Mouse (Mus musculus) hindbrain, embryonic 13.5 days (tissue): ENCODE measurements at regions not wholly inside any gene's neighbourhood (a gene's known extent, or its start where the extent isn't known, plus 50 kb on each side); places are given as distances from the start of the nearest gene placed in this dataset.

Experiments
- ATAC-seq: fragments of 200-750 bp; cut with Nextera tagmentation; 2 replicates; pipeline ENCODE4 v1.8.0; 2017; ENCODE audit warnings: moderate TSS enrichment; ENCODE audit not compliant: low FRiP score
- H3K27ac ChIP-seq: fragments of 300-500 bp; sonication (generic); 2 replicates; pipeline ENCODE4 v1.5.1; 2015; ENCODE audit warnings: inconsistent platforms, mild to moderate bottlenecking, moderate library complexity
- H3K27me3 ChIP-seq: fragments of 300-500 bp; sonication (generic); 2 replicates; pipeline ENCODE4 v1.6.1; 2015; ENCODE audit warnings: mild to moderate bottlenecking, inconsistent platforms
- H3K36me3 ChIP-seq: fragments of 300-500 bp; sonication (generic); 2 replicates; pipeline ENCODE4 v1.6.1; 2015; ENCODE audit warnings: mild to moderate bottlenecking, inconsistent platforms
- H3K4me1 ChIP-seq: fragments of 300-500 bp; sonication (generic); replicated peaks from 2 replicates; pipeline ENCODE4 v1.6.1; 2015; ENCODE audit warnings: inconsistent platforms
- H3K4me2 ChIP-seq: fragments of 300-500 bp; sonication (generic); 2 replicates; pipeline ENCODE4 v1.6.1; 2015; ENCODE audit warnings: inconsistent platforms, mild to moderate bottlenecking, moderate library complexity
- H3K4me3 ChIP-seq: fragments of 300-500 bp; sonication (generic); 2 replicates; pipeline ENCODE4 v1.5.1; 2015; ENCODE audit warnings: mild to moderate bottlenecking, inconsistent platforms
- H3K9ac ChIP-seq: fragments of 300-500 bp; sonication (generic); 2 replicates; pipeline ENCODE4 v1.6.1; 2015; ENCODE audit warnings: mild to moderate bottlenecking, inconsistent platforms
- H3K9me3 ChIP-seq: fragments of 300-500 bp; sonication (generic); 2 replicates; pipeline ENCODE4 v1.6.1; 2016; ENCODE audit warnings: inconsistent platforms
- WGBS: fragments of 180-500 bp; shearing (Covaris S2); methylation state at CpG from one replicate; pipeline ENCODE4 v1.1.7; 2015; 5-methylcytosine and 5-hydroxymethylcytosine counted together

GRCm38 (mm10) chr14:104824224-104824623 is 301.8 kb upstream of the Rnf219 start:
- H3K36me3 ChIP-seq, result no peaks in the 10 kb centered on the region
- H3K4me1 ChIP-seq, result peaks cover 4% of the 10 kb centered on the region; the same call in 1 of the 2 replicates
- no peak overlapping the region for H3K4me2 ChIP-seq
- H3K9me3 ChIP-seq, result no peaks in the 10 kb centered on the region
- no peak overlapping the region for H3K9ac ChIP-seq
- ATAC-seq, result no peak
- 80% methylated on average over 1 of the region's 1 CpGs for WGBS
- no peaks in the 10 kb centered on the region for H3K27me3 ChIP-seq
- no peak overlapping the region for H3K4me3 ChIP-seq
- H3K27ac ChIP-seq, result no peak overlapping the region

GRCm38 (mm10) chr14:104821903-104822573 is 299.6 kb upstream of the Rnf219 start:
- Histone ChIP-seq H3K9ac (no peak overlapping the region), H3K9me3 (no peaks in the 10 kb centered on the region), H3K4me1 (no peaks in the 10 kb centered on the region), H3K4me3 (no peak overlapping the region), H3K27me3 (no peaks in the 10 kb centered on the region), H3K4me2 (no peak overlapping the region), H3K27ac (no peak overlapping the region), H3K36me3 (no peaks in the 10 kb centered on the region)
- ATAC-seq, result no peak
- WGBS, result 66% methylated on average over 11 of the region's 11 CpGs

- H3K9me3 ChIP-seq, result no peaks in the 10 kb centered on the region
- no peaks in the 10 kb centered on the region for H3K27me3 ChIP-seq
- ATAC-seq, result no peak
- 77% methylated on average over 4 of the region's 4 CpGs for WGBS
- no peaks in the 10 kb centered on the region for H3K4me1 ChIP-seq
- no peaks in the 10 kb centered on the region for H3K36me3 ChIP-seq
- H3K27ac ChIP-seq, result no peak overlapping the region
- H3K4me3 ChIP-seq, result no peak overlapping the region
- H3K4me2 ChIP-seq, result no peak overlapping the region
- no peak overlapping the region for H3K9ac ChIP-seq
Observed at GRCm38 (mm10) chr14:104819106-104819505, 296.7 kb upstream of the Rnf219 start.

DNA sequence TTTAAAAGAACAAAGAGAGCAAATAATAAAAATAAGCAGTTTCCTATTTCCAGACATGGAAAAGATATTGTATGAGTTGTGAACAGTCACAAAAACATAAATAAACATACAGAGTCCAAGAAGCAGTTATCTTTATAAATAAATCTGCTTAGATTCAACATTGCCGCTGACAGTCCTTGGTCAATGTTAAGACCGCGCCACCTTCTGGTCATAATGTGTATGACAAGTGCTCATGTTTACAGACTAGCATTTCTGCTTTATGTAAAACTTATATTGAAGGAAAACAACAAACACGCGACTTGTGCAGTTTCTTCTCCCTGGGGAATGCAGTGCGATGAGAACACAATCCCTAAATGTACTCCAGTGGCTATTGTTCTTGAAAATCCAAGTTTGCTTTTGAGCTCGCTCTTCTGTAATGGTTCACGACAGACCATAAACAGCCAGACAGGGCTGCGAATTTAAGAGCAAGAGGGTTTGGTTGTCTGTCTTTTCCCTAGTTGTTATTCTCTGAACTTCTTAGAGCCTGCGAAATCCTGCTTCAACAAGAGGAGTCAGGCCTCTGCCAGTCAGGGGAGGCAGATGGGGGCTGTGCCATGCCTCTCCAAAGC is 291.6 kb upstream of the Rnf219 start:
- 34% methylated on average over 10 of the region's 10 CpGs for WGBS
- Histone ChIP-seq H3K27me3 (no peaks in the 10 kb centered on the region), H3K27ac (no peak overlapping the region), H3K9ac (no peak overlapping the region), H3K36me3 (no peaks in the 10 kb centered on the region), H3K4me2 (no peak overlapping the region), H3K4me1 (no peaks in the 10 kb centered on the region), H3K9me3 (no peaks in the 10 kb centered on the region), H3K4me3 (no peak overlapping the region)
- no peak for ATAC-seq

- H3K36me3 ChIP-seq, result no peaks in the 10 kb centered on the region
- no peak overlapping the region for H3K4me2 ChIP-seq
- no peaks in the 10 kb centered on the region for H3K9me3 ChIP-seq
- H3K27ac ChIP-seq, result no peak overlapping the region
- WGBS, result 66% methylated on average over 4 of the region's 4 CpGs
- no peak overlapping the region for H3K4me3 ChIP-seq
- no peaks in the 10 kb centered on the region for H3K4me1 ChIP-seq
- no peak for ATAC-seq
- H3K9ac ChIP-seq, result no peak overlapping the region
- H3K27me3 ChIP-seq, result no peaks in the 10 kb centered on the region
Observed at GRCm38 (mm10) chr14:104812006-104812405, 289.6 kb upstream of the Rnf219 start.

- whole genome bisulfite sequencing, result 90% methylated on average over 10 of the region's 10 CpGs
- H3K9ac ChIP-seq, result no peak overlapping the region
- ATAC-seq, result no peak
Observed at GRCm38 (mm10) chr14:104805332-104805731, 282.9 kb upstream of the Rnf219 start.

GRCm38 (mm10) chr14:104796348-104796965 is 274.0 kb upstream of the Rnf219 start:
- Histone ChIP-seq H3K4me3 (no peak overlapping the region), H3K27me3 (no peaks in the 10 kb centered on the region), H3K9ac (no peak overlapping the region), H3K36me3 (no peaks in the 10 kb centered on the region), H3K27ac (no peak overlapping the region), H3K4me2 (no peak overlapping the region), H3K9me3 (no peaks in the 10 kb centered on the region), H3K4me1 (no peaks in the 10 kb centered on the region)
- WGBS, result 79% methylated on average over 17 of the region's 17 CpGs
- ATAC-seq, result no peak

More at GRCm38 (mm10) chr14:104805332-104805731, 282.9 kb upstream of the Rnf219 start:
- Histone ChIP-seq H3K9me3 (no peaks in the 10 kb centered on the region), H3K27me3 (no peaks in the 10 kb centered on the region), H3K27ac (no peak overlapping the region), H3K4me3 (no peak overlapping the region), H3K4me1 (no peaks in the 10 kb centered on the region), H3K4me2 (no peak overlapping the region), H3K36me3 (no peaks in the 10 kb centered on the region)

GRCm38 (mm10) chr14:104789346-104789745 is 266.9 kb upstream of the Rnf219 start:
- no peak for ATAC-seq
- Histone ChIP-seq H3K9me3 (no peaks in the 10 kb centered on the region), H3K27ac (no peak overlapping the region), H3K4me2 (no peak overlapping the region), H3K27me3 (no peaks in the 10 kb centered on the region), H3K4me3 (no peak overlapping the region), H3K36me3 (no peaks in the 10 kb centered on the region), H3K9ac (no peak overlapping the region), H3K4me1 (no peaks in the 10 kb centered on the region)
- WGBS, result 34% methylated on average over 3 of the region's 3 CpGs

- ATAC-seq, result no peak
- H3K9me3 ChIP-seq, result no peaks in the 10 kb centered on the region
- no peaks in the 10 kb centered on the region for H3K27me3 ChIP-seq
- no peak overlapping the region for H3K27ac ChIP-seq
- no peaks in the 10 kb centered on the region for H3K4me1 ChIP-seq
- WGBS, result 78% methylated on average over 12 of the region's 12 CpGs
- H3K36me3 ChIP-seq, result no peaks in the 10 kb centered on the region
- no peak overlapping the region for H3K4me2 ChIP-seq
- no peak overlapping the region for H3K4me3 ChIP-seq
- no peak overlapping the region for H3K9ac ChIP-seq
Observed at GRCm38 (mm10) chr14:104785066-104785465, 262.6 kb upstream of the Rnf219 start.

- H3K36me3 ChIP-seq, result no peaks in the 10 kb centered on the region
- 51% methylated on average over 4 of the region's 4 CpGs for whole genome bisulfite sequencing
- H3K4me1 ChIP-seq, result no peaks in the 10 kb centered on the region
- H3K27ac ChIP-seq, result no peak overlapping the region
- H3K9ac ChIP-seq, result no peak overlapping the region
- H3K4me3 ChIP-seq, result no peak overlapping the region
- no peaks in the 10 kb centered on the region for H3K27me3 ChIP-seq
- no peak overlapping the region for H3K4me2 ChIP-seq
- no peaks in the 10 kb centered on the region for H3K9me3 ChIP-seq
- ATAC-seq, result no peak
Observed at GRCm38 (mm10) chr14:104769938-104770337, 247.5 kb upstream of the Rnf219 start.

- Histone ChIP-seq H3K9ac (no peak overlapping the region), H3K4me2 (no peak overlapping the region), H3K4me3 (no peak overlapping the region), H3K27ac (no peak overlapping the region), H3K4me1 (no peaks in the 10 kb centered on the region; the same call in 1 of the 2 replicates), H3K9me3 (no peaks in the 10 kb centered on the region), H3K36me3 (no peaks in the 10 kb centered on the region), H3K27me3 (no peaks in the 10 kb centered on the region)
- no peak for ATAC-seq
- 52% methylated on average over 3 of the region's 3 CpGs for WGBS
Observed at GRCm38 (mm10) chr14:104734213-104734612, 211.8 kb upstream of the Rnf219 start.

DNA sequence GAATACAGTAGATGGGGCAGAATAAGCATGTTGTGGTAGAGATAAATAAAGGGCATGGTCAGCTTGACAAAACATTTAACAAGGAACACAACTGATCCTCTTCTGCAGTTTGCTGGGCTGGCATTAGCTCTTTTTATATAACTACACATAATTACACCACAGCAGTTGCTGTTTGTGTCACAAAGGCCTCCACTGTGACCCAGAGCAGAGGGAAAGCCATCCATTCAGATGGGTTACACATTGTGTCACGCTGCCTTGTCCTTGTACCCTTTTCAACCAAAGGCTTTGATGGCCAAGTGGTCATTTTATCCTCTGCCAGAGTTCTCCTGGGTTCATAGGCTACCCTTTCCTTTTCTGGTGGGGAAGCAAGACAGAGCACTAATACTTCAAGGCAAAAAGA is 209.6 kb upstream of the Rnf219 start:
- H3K4me1 ChIP-seq, result no peaks in the 10 kb centered on the region; the same call in 1 of the 2 replicates
- H3K4me2 ChIP-seq, result no peak overlapping the region
- H3K27ac ChIP-seq, result no peak overlapping the region
- no peaks in the 10 kb centered on the region for H3K36me3 ChIP-seq
- H3K9me3 ChIP-seq, result 0 out of 2 replicates have a peak, but pooled peaks cover 2% of the 10 kb centered on the region
- WGBS, result 16% methylated on average over 1 of the region's 1 CpGs
- no peak for ATAC-seq
- H3K4me3 ChIP-seq, result no peak overlapping the region
- H3K27me3 ChIP-seq, result no peaks in the 10 kb centered on the region
- no peak overlapping the region for H3K9ac ChIP-seq
